Mouse (Mus musculus) kidney, postnatal 25 days (tissue): ENCODE results near the gene Anks4b.

ENCODE experiments used
- DNase-seq, 2 experiments: peaks; one replicate each; pipeline ENCODE4 v3.0.0; 2021; ENCODE audit warnings: mixed read lengths in 2 of 2

Anks4b gene

GRCm38 (mm10) chr7:120173603-120174244 lies at the start of gene Anks4b:
Gene Anks4b, plus strand, starts transcription at chr7:120173858.
- peak; percentile 90 to 95 for DNase-seq

GRCm38 (mm10) chr7:120124844-120125243 lies 48.8 kb upstream of the Anks4b start:
- DNase-seq = peak; percentile 76 to 80

- DNase-seq = no peak
Observed at GRCm38 (mm10) chr7:120126976-120127685, 46.5 kb upstream of the Anks4b start.

DNA sequence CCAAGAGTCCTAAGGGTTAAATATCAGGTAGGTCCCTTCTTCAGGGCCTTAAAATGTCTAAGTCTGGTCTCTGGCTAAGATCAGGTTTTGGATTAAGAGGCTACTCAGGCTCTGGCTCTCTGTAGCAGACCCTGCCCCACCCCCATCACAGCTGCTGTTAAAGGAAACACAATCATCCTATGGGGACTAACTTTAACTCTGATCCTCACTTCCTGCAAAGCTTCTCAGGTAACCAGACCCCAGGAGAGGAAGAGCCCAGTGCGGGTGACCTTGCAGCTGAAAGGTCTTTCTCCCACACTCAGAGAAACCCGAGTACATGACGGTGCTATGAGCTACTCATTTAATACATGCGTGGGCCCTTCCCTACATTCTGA lies 46.0 kb upstream of the Anks4b start:
- DNase-seq = no peak

DNA sequence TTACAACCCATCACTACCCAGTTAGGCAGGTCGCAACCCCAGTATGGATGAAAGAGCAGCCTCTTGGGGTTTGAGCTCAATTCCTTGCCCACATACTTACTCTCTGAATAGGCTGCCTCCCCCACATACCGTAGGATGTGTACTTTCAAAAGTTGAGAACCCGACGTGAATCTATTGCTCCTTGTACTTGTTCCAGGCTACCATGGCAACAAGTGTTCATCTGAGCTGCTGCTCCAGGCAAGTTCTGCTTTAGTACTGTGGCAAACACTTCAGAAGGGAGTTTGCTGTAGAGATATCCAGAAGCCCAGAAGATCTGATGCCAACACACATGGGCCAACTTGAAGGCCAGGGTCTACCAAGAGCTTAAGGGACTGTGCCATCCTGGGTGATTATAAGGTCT lies 44.7 kb upstream of the Anks4b start:
- DNase-seq = no peak

- DNase-seq = no peak
Observed at GRCm38 (mm10) chr7:120142743-120143142, 30.9 kb upstream of the Anks4b start.

DNA sequence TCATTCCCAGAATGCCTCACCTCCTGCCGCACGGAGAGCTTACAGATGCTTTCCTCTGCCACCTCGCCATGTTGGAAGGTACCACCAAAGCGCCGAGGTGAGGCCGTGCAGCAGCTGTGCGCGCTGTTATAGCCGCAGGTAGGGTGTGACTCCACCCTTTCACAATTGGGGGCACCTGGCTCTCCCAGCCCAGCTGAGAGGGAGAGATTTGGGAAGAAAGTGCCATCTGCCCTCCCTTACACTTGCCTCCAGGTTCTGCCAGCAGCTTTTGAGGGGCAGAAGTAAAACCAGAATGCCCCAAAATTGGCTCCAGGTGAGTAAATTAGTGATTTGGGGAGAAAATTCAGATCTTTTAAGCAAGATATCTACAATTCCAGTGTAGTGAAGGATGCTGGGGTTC lies 28.5 kb upstream of the Anks4b start, which contains the start of gene Zp2:
TSS of gene Zp2 (minus strand) at position 101 of the 400 bp plus-strand sequence.
- DNase-seq = no peak

DNA sequence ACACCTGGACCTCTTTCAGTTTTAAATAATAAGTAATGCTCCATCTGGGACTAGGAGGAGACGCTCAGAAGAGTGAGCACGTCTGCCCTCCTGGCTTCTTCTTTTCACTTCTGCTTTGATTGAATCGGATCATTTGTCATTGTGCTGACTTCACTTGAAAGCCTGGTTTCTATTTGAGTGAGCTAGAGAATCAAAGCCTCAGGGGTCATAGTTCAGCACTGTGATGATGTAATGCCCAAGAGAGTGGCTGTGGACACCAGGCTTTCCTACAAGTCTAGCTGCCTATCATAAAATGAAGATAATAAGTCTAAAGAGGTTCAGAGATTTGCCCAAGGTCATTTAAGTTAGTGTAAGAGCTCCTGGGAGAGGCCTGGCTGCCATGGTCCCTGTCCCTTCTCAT lies 23.4 kb upstream of the Anks4b start:
- peak; percentile 41 to 48 for DNase-seq

- DNase-seq = no peak
Observed at GRCm38 (mm10) chr7:120150898-120151297, 22.8 kb upstream of the Anks4b start.

DNA sequence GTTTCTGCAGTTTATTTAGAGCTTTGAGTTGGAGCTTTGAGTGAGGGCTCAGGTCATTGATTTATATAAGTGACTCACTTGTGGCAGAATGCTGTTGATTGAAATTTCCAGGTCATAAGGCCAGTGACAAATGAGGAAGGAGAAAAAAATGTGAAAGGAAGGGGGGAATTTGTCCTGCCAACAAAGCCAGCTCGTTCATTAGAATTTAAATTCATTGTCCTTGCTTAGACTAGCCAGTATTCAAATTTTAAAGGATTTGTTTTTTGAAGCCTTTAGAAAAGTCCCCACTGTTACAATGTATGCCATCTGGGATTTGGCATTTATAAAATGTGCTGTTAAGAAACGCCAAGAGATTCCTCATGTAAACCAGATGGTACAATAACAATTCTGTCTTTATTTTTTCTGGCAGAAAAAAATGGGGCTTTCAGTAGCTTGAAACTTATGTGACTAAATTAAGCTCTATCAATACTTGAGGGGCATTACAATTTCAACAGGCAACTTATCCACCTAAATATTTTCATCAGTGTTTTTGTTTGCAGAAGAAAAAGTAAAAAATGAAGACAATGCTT lies 16.7 kb upstream of the Anks4b start:
- DNase-seq = no peak

DNA sequence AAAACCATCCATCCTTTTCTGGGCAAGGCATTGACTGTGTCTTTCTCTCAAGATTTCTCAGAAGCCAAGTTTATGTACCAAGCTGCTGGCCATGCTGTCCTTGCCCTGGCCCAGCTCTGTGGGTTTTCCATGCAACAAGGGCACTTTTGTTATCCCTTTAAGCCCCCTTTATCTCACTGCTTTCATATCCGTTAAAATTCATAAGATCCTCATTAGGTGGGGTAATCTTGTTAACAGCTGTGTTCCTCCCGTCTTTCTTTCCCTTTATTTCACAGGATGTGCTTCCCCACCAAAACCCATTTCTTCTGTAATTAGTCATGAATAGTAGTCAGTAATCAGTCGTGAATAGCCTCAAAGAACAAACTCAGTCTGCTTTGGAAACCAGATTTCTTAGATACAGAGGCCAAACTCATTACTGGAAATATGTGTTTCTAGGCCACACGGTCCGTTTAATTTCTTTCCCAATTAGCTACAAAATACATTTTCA lies 16.0 kb upstream of the Anks4b start:
- no peak for DNase-seq

DNA sequence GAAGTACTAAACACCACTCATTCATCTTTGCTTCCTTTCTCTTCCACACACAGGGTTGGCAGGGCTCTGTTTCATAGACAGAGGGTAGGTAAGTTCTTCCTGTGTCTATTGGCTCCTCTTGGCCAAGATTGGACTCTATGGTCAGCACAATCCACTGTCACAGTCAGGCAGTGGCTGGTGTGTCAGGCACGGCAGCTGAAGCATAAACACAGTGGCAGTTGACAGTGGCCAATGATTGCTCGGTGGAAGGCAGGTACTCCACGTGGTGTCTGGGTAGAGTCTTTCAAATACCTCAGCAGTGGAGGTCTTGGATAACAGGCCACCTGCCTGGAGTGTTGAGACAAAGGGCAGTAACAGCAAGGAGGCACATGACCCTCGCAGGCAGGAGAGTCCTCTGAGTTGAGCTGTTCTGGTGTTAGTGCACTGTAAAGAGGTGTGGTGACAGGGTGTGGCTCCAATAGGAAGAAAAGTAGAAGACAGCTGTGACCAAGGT lies 15.5 kb upstream of the Anks4b start:
- DNase-seq = peak in 1 of 2 experiments; percentile 50

DNA sequence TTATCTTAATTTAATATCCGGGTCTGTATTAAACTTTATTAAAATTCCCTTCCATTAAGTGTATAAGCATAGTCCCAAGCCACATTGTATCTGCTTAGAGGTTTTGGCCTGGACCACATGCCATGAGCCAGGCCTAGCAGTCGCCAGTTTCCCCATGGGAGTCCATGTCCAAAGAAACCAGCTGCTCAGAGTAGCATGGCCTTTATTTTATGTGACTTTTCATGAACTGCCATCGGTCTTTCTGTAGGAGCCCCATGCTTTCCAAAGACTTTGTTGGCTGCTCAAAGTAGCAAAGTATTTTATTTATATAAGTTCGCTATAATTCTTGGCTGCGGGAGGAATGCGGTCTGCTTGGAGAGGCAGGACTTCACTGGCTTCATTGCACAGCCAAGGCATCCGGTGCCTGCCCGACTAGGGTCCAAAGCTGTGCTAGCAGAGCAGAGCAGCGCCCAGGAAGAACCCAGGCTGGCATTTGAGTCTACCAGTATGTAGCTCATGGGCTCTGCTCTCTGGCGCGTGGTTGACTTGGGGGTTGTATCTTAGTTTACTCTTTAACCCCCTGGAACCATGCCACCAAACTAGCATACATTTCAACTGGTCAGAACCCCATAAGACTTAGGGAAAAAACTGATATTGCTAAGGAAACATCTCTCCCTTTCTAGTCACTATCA lies 9.9 kb upstream of the Anks4b start:
- DNase-seq = peak; percentile 46 to 76

- no peak for DNase-seq
Observed at GRCm38 (mm10) chr7:120172188-120172700, 1.4 kb upstream of the Anks4b start.

- no peak for DNase-seq
Observed at GRCm38 (mm10) chr7:120174723-120175504, 1.3 kb downstream of the Anks4b start.

GRCm38 (mm10) chr7:120177611-120178010 lies 4.0 kb downstream of the Anks4b start:
- DNase-seq = no peak

GRCm38 (mm10) chr7:120178935-120179334 lies 5.3 kb downstream of the Anks4b start:
- no peak for DNase-seq

DNA sequence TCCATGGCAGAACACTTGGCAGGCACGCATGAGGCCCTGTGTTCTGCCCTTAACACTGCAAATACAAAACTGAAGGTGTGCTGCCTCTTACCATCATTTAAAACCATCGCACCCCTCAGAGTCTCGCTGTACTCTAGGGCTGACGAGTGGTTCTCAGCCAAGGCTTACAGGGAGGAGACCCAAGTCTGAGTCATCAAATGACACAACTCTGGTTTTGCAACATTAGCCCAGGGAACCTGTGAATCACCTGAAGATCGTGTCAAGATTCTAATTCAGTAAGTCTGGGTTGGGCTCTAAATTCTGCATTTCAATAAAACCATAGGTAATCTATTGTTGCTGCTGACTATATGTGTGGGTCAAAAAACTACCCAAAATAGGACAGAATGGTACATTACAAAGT lies 6.9 kb downstream of the Anks4b start:
- DNase-seq = no peak

DNA sequence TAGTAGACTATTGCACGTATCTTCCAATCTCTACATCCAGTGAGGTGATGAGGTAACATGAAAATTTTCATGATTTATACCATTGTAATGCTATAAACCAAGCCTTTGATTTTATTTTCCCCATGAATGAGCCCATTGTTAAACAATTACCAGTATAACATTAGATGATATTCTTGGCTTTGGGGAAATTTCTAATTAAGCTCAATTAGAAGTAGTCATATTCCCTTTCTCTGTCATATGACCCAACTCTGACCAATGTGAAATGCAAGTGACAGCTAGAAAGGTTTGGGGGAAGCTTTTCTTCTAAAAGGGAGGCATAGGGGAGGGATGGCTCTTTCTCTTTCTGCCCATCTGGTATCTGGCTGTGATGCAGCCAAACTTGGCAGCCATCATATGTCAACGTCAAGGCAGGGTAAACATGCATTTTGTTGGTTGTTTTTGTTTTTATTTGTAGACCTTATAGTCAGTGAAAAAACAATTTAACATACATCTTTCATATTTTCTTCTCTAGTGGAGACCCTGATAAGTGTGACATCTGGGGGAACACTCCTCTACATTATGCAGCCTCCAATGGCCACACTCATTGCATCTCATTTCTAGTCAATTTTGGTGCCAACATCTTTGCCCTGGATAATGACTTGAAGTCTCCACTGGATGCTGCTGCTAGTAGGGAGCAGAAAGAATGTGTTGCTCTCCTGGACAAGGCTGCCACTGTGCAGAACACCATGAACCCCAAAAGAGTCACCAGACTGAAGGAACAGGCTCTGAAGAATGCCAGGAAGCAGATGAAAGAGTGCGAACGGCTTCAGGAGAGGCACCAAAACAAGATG lies 8.0 kb downstream of the Anks4b start:
- no peak for DNase-seq

GRCm38 (mm10) chr7:120182891-120183290 lies 9.2 kb downstream of the Anks4b start:
- DNase-seq = no peak

DNA sequence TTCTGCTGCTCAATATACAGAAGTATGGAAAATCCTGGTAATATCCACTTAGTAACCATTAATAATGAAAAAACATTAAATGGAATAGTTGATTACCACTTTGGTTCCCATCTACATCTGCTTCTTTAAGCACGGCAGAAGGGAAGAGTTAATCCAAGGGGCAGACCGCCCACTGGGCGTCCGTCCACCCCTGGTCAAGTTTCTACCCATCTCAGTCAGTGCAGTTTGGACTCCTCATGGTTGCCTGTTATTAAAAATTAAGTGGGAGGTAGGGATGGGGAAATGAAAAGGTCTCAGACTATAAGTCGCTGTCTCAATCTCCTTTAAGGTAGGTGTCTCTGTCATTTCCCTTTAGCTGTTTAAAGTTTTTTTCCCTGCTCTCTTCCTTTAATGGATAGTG lies 15.3 kb downstream of the Anks4b start:
- peak; percentile 30 to 58 for DNase-seq
